Mouse (Mus musculus): ENCODE measurements at regions not wholly inside any gene's neighbourhood (a gene's known extent, or its start where the extent isn't known, plus 50 kb on each side); places are given as distances from the start of the nearest gene placed in this dataset.

GRCm38 (mm10) chr6:51758781-51759180 is 235.1 kb downstream of the Snx10 start:
- H3K36me3 ChIP-seq (ENCODE audit: control insufficient read depth, insufficient read depth, low read length): no peaks in the 10 kb centered on the region
- 60% methylated on average over 3 of the region's 3 CpGs for WGBS
- no peak overlapping the region for H3K27ac ChIP-seq (ENCODE audit: control insufficient read depth, insufficient read depth, low read length)
- DNase-seq: no peak
- H3K27me3 ChIP-seq (ENCODE audit: control insufficient read depth, insufficient read depth, low read length): no peaks in the 10 kb centered on the region
- H3K4me3 ChIP-seq (ENCODE audit: control insufficient read depth, insufficient read depth, low read length): no peak overlapping the region
- TF ChIP-seq CTCF (IDR thresholded peaks at IDR 0.05; ENCODE audit: borderline replicate concordance, control insufficient read depth, extremely low read depth, insufficient read depth, low read length, poor library complexity): no peak
- TF ChIP-seq POLR2A (IDR thresholded peaks at IDR 0.05; ENCODE audit: control insufficient read depth, extremely low read depth, insufficient read depth, low read length, poor library complexity): no peak
- 0 out of 2 replicates have a peak, but pooled peaks cover 2% of the 10 kb centered on the region for H3K4me1 ChIP-seq (replicated peaks; ENCODE audit: control insufficient read depth, insufficient read depth, low read length)

GRCm38 (mm10) chr6:51760372-51760771 is 236.7 kb downstream of the Snx10 start:
- Histone ChIP-seq H3K4me3 (ENCODE audit: control insufficient read depth, insufficient read depth, low read length) (no peak overlapping the region), H3K4me1 (replicated peaks; ENCODE audit: control insufficient read depth, insufficient read depth, low read length) (0 out of 2 replicates have a peak, but pooled peaks cover 2% of the 10 kb centered on the region), H3K36me3 (ENCODE audit: control insufficient read depth, insufficient read depth, low read length) (no peaks in the 10 kb centered on the region), H3K27ac (ENCODE audit: control insufficient read depth, insufficient read depth, low read length) (no peak overlapping the region), H3K27me3 (ENCODE audit: control insufficient read depth, insufficient read depth, low read length) (no peaks in the 10 kb centered on the region)
- 7% methylated on average over 5 of the region's 5 CpGs for WGBS
- no peak for DNase-seq
- TF ChIP-seq CTCF (IDR thresholded peaks at IDR 0.05; ENCODE audit: borderline replicate concordance, control insufficient read depth, extremely low read depth, insufficient read depth, low read length, poor library complexity) (no peak), POLR2A (IDR thresholded peaks at IDR 0.05; ENCODE audit: control insufficient read depth, extremely low read depth, insufficient read depth, low read length, poor library complexity) (no peak)

- TF ChIP-seq POLR2A (IDR thresholded peaks at IDR 0.05; ENCODE audit: control insufficient read depth, extremely low read depth, insufficient read depth, low read length, poor library complexity): no peak
- TF ChIP-seq CTCF (IDR thresholded peaks at IDR 0.05; ENCODE audit: borderline replicate concordance, control insufficient read depth, extremely low read depth, insufficient read depth, low read length, poor library complexity): no peak
- H3K27me3 ChIP-seq (ENCODE audit: control insufficient read depth, insufficient read depth, low read length): no peaks in the 10 kb centered on the region
- no peak for DNase-seq
- H3K4me1 ChIP-seq (replicated peaks; ENCODE audit: control insufficient read depth, insufficient read depth, low read length): 0 out of 2 replicates have a peak, but pooled peaks cover 2% of the 10 kb centered on the region
- 84% methylated on average over 5 of the region's 5 CpGs for WGBS
- H3K36me3 ChIP-seq (ENCODE audit: control insufficient read depth, insufficient read depth, low read length): no peaks in the 10 kb centered on the region
- no peak overlapping the region for H3K4me3 ChIP-seq (ENCODE audit: control insufficient read depth, insufficient read depth, low read length)
- no peak overlapping the region for H3K27ac ChIP-seq (ENCODE audit: control insufficient read depth, insufficient read depth, low read length)
Observed at GRCm38 (mm10) chr6:51761506-51761905, 237.8 kb downstream of the Snx10 start.

GRCm38 (mm10) chr6:51766482-51766881 is 242.8 kb downstream of the Snx10 start:
- H3K36me3 ChIP-seq (ENCODE audit: control insufficient read depth, insufficient read depth, low read length): no peaks in the 10 kb centered on the region
- H3K27me3 ChIP-seq (ENCODE audit: control insufficient read depth, insufficient read depth, low read length): no peaks in the 10 kb centered on the region
- no peak overlapping the region for H3K27ac ChIP-seq (ENCODE audit: control insufficient read depth, insufficient read depth, low read length)
- DNase-seq: no peak
- H3K4me1 ChIP-seq (replicated peaks; ENCODE audit: control insufficient read depth, insufficient read depth, low read length): peaks cover 8% of the 10 kb centered on the region; the same call in 1 of the 2 replicates
- TF ChIP-seq POLR2A (IDR thresholded peaks at IDR 0.05; ENCODE audit: control insufficient read depth, extremely low read depth, insufficient read depth, low read length, poor library complexity): no peak
- no peak for TF ChIP-seq CTCF (IDR thresholded peaks at IDR 0.05; ENCODE audit: borderline replicate concordance, control insufficient read depth, extremely low read depth, insufficient read depth, low read length, poor library complexity)
- WGBS: 58% methylated on average over 3 of the region's 3 CpGs
- H3K4me3 ChIP-seq (ENCODE audit: control insufficient read depth, insufficient read depth, low read length): no peak overlapping the region

GRCm38 (mm10) chr6:51767582-51768341 is 244.1 kb downstream of the Snx10 start:
- no peak overlapping the region for H3K27ac ChIP-seq (ENCODE audit: control insufficient read depth, insufficient read depth, low read length)
- peak; percentile 37 for DNase-seq
- H3K4me3 ChIP-seq (ENCODE audit: control insufficient read depth, insufficient read depth, low read length): 0 out of 2 replicates have a peak overlapping the region, but pooled peaks have one; percentile 2
- TF ChIP-seq POLR2A (IDR thresholded peaks at IDR 0.05; ENCODE audit: control insufficient read depth, extremely low read depth, insufficient read depth, low read length, poor library complexity) (no peak), CTCF (IDR thresholded peaks at IDR 0.05; ENCODE audit: borderline replicate concordance, control insufficient read depth, extremely low read depth, insufficient read depth, low read length, poor library complexity) (no peak)
- 19% methylated on average over 15 of the region's 15 CpGs for WGBS
- no peaks in the 10 kb centered on the region for H3K36me3 ChIP-seq (ENCODE audit: control insufficient read depth, insufficient read depth, low read length)
- H3K27me3 ChIP-seq (ENCODE audit: control insufficient read depth, insufficient read depth, low read length): no peaks in the 10 kb centered on the region
- H3K4me1 ChIP-seq (replicated peaks; ENCODE audit: control insufficient read depth, insufficient read depth, low read length): peaks cover 8% of the 10 kb centered on the region; the same call in 1 of the 2 replicates

GRCm38 (mm10) chr6:51771001-51771400 is 241.3 kb downstream of the Skap2 start:
- Histone ChIP-seq H3K36me3 (ENCODE audit: control insufficient read depth, insufficient read depth, low read length) (no peaks in the 10 kb centered on the region), H3K27ac (ENCODE audit: control insufficient read depth, insufficient read depth, low read length) (no peak overlapping the region), H3K4me1 (replicated peaks; ENCODE audit: control insufficient read depth, insufficient read depth, low read length) (peaks cover 8% of the 10 kb centered on the region; the same call in 1 of the 2 replicates), H3K27me3 (ENCODE audit: control insufficient read depth, insufficient read depth, low read length) (no peaks in the 10 kb centered on the region), H3K4me3 (ENCODE audit: control insufficient read depth, insufficient read depth, low read length) (no peak overlapping the region)
- TF ChIP-seq CTCF (IDR thresholded peaks at IDR 0.05; ENCODE audit: borderline replicate concordance, control insufficient read depth, extremely low read depth, insufficient read depth, low read length, poor library complexity) (no peak), POLR2A (IDR thresholded peaks at IDR 0.05; ENCODE audit: control insufficient read depth, extremely low read depth, insufficient read depth, low read length, poor library complexity) (no peak)
- 95% methylated on average over 9 of the region's 9 CpGs for WGBS
- no peak for DNase-seq

Data from thymus, adult 2 months (tissue).